Comparison of ENCODE assay signal across 13 mouse cellular contexts in the genomic region with DNA sequence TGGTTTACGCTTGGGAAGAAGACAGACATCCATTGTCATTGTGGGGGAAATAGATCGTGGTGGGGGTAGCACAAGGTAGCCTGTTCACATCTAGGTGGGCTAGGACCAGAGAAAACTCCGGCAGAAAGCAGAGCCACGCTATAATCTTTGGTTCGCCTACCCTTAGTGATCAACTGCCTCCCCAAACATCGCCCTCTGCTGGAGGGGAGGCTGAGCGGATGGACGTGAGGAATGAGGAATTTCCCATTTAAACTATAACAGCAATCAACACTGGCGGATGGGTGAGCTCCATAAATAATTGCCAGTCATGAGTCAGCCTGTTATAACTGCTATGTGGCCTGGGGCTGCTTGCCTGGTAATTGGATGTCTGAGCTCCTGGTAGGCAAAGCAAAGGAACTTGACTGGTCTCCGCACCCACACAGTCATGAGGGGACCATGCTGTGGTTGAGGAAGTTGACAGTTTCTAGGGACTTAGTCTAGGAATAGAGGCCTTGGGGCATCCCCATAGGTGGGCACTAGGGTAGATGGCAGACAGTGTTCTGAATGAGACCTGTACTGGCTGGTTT. TPM values are rescaled to one million over a fixed set of nuclear protein-coding genes. Genes with fewer than 3 reads are reported as not detected.
DNase-seq lines count a peak whose midpoint lies in the region; ATAC-seq and TF ChIP-seq lines count a peak whose summit lies in the region.
"Had no signal": no experiment of that assay in that cellular context is flagged by ENCODE, and none has a peak within 500 bp of the region (broad histone marks: within the 10 kb centered on the region; RNA-seq: fewer than 3 reads in every experiment).

No protein-coding gene starts in this region.

- H3K4me3 ChIP-seq in liver, adult 2 months (ENCODE audit: insufficient read depth, low read depth, low read length) = no peak overlapping the region
- no peak overlapping the region for H3K4me3 ChIP-seq in liver, embryonic 12.5 days
- H3K4me3 ChIP-seq in ES-Bruce4 (ENCODE audit: low read depth, low read length) = no peak overlapping the region
- H3K4me3 ChIP-seq: erythroblast, embryonic 14.5 days; heart, embryonic 10.5 days; neural tube, embryonic 15.5 days had no signal

- DNase-seq in liver, adult 2 months (ENCODE audit: extremely low read depth, low read depth, low spot score) = no peak
- peak; percentile 54 to 58 for DNase-seq in B cell, adult 2 months
- DNase-seq in embryo, embryonic 10.5 days (ENCODE audit: low spot score) = no peak
- no peak for DNase-seq in embryo, embryonic 10 days (ENCODE audit: low spot score)

- H3K27ac ChIP-seq in liver, adult 2 months (replicated peaks; ENCODE audit: insufficient read depth, low read depth, low read length) = no peak overlapping the region
- H3K27ac ChIP-seq in liver, embryonic 12.5 days = no peak overlapping the region
- no peak overlapping the region for H3K27ac ChIP-seq in ES-Bruce4 (ENCODE audit: insufficient read depth, low read length)
- H3K27ac ChIP-seq: heart, embryonic 10.5 days; neural tube, embryonic 15.5 days had no signal

- no peaks in the 10 kb centered on the region for H3K9me3 ChIP-seq in liver, embryonic 12.5 days (replicated peaks)
- H3K9me3 ChIP-seq in ES-Bruce4 (replicated peaks; ENCODE audit: control insufficient read depth, insufficient read depth, low read length, poor library complexity, severe bottlenecking) = no peaks in the 10 kb centered on the region
- H3K9me3 ChIP-seq: heart, embryonic 10.5 days; neural tube, embryonic 15.5 days had no signal

- ATAC-seq in liver, embryonic 12.5 days = no peak
- ATAC-seq in megakaryocyte progenitor cell, adult 5-6 weeks (replicated peaks; ENCODE audit: poor library complexity) = 0 out of 2 replicates have a peak, but pooled peaks have one; percentile 20

- H3K4me2 ChIP-seq in liver, embryonic 12.5 days = no peak overlapping the region
- H3K4me2 ChIP-seq: neural tube, embryonic 15.5 days had no signal

- peak; percentile 61 for TF ChIP-seq CTCF in liver, adult 2 months (IDR thresholded peaks at IDR 0.05; ENCODE audit: low read depth, low read length)
- peak; percentile 69 for TF ChIP-seq CTCF in ES-Bruce4 (IDR thresholded peaks at IDR 0.05; ENCODE audit: low read depth, low read length)

- 80% methylated on average over 10 of the region's 10 CpGs for WGBS in liver, adult 2 months
- WGBS in liver, embryonic 12.5 days (ENCODE audit: insufficient replicate concordance) = 69% methylated on average over 10 of the region's 10 CpGs

- no peak for TF ChIP-seq POLR2A in liver, adult 2 months (IDR thresholded peaks at IDR 0.05; ENCODE audit: extremely low read depth, insufficient read depth, low read length)
- TF ChIP-seq POLR2A in ES-Bruce4 (IDR thresholded peaks at IDR 0.05; ENCODE audit: insufficient read depth, low read length) = no peak

- H3K36me3 ChIP-seq in liver, adult 2 months (ENCODE audit: control insufficient read depth, insufficient read depth, low read length) = no peaks in the 10 kb centered on the region
- no peaks in the 10 kb centered on the region for H3K36me3 ChIP-seq in liver, embryonic 12.5 days
- no peaks in the 10 kb centered on the region for H3K36me3 ChIP-seq in ES-Bruce4 (ENCODE audit: control insufficient read depth, insufficient read depth, low read length, poor library complexity, severe bottlenecking)
- H3K36me3 ChIP-seq: heart, embryonic 10.5 days; neural tube, embryonic 15.5 days had no signal

- TF ChIP-seq EP300 in ES-Bruce4 (IDR thresholded peaks at IDR 0.05; ENCODE audit: insufficient read depth, low read depth, low read length) = no peak

- H3K79me2 ChIP-seq in liver, adult 2 months (ENCODE audit: control insufficient read depth, insufficient read depth, low read length) = no peaks in the 10 kb centered on the region

- H3K9ac ChIP-seq in liver, adult 2 months (ENCODE audit: low read depth, low read length) = no peak overlapping the region
- no peak overlapping the region for H3K9ac ChIP-seq in liver, embryonic 12.5 days
- no peak overlapping the region for H3K9ac ChIP-seq in ES-Bruce4 (ENCODE audit: low read depth, poor library complexity, severe bottlenecking)
- H3K9ac ChIP-seq: neural tube, embryonic 15.5 days had no signal

- H3K27me3 ChIP-seq in liver, adult 2 months (ENCODE audit: control insufficient read depth, insufficient read depth, low read length) = no peaks in the 10 kb centered on the region
- H3K27me3 ChIP-seq in liver, embryonic 12.5 days (replicated peaks) = 0 out of 2 replicates have a peak, but pooled peaks cover 5% of the 10 kb centered on the region
- no peaks in the 10 kb centered on the region for H3K27me3 ChIP-seq in ES-Bruce4 (ENCODE audit: control insufficient read depth, insufficient read depth, low read length, poor library complexity, severe bottlenecking)
- H3K27me3 ChIP-seq: neural tube, embryonic 15.5 days had no signal

- H3K4me1 ChIP-seq in liver, adult 2 months (ENCODE audit: control insufficient read depth, insufficient read depth, low read length) = no peaks in the 10 kb centered on the region
- H3K4me1 ChIP-seq in liver, embryonic 12.5 days = no peaks in the 10 kb centered on the region
- H3K4me1 ChIP-seq in ES-Bruce4 (ENCODE audit: control insufficient read depth, insufficient read depth, low read length) = no peaks in the 10 kb centered on the region
- H3K4me1 ChIP-seq: heart, embryonic 10.5 days; neural tube, embryonic 15.5 days had no signal

RNA-seq across cellular contexts. Expression of a gene that starts 36.0 kb away (rescaled TPM):
- not detected in 2 replicates for total RNA-seq in liver, adult 2 months (2014; rRNA removed)
- polyA plus RNA-seq in liver, adult 2 months (2012; rRNA removed) = not detected in 2 replicates
- polyA plus RNA-seq in liver, embryonic 12.5 days (2016; fragmentation: Nextera tagmentation; extraction: Ambion mirVana) = not detected in 2 replicates
- not detected in 2 replicates for polyA plus RNA-seq in ES-Bruce4 (2011; ENCODE audit: insufficient read depth, insufficient read length, low read depth, missing spikeins)
- 0.22 and 0.30 TPM in 2 replicates for total RNA-seq in megakaryocyte progenitor cell, adult 5-6 weeks (2015)
- 0.54 TPM in 1 of 2 replicates, not detected in the other for total RNA-seq in megakaryocyte progenitor cell, adult 5-6 weeks (2017)
- total RNA-seq: left cerebral cortex, adult 18-20 months had no signal
- polyA plus RNA-seq: erythroblast, embryonic 14.5 days; heart, embryonic 10.5 days; liver, embryonic 16.5 days; neural tube, embryonic 15.5 days; urinary bladder, adult 2 months had no signal

Comparison
In these comparisons a context has a peak if more than half of its experiments do, and no peak if none do; other contexts are left out.
1. DNase-seq: peak in B cell, adult 2 months (2 of 2); none in liver, adult 2 months (single experiment), embryo, embryonic 10.5 days (single experiment) and embryo, embryonic 10 days (single experiment).